Mouse (Mus musculus) CD4-positive, CD25-positive, alpha-beta regulatory T cell, adult 9 weeks (primary cell): ENCODE measurements around the gene Prss48. TPM values are rescaled to one million over a fixed set of nuclear protein-coding genes. Genes with fewer than 3 reads are reported as not detected.

Experiments
- polyA plus RNA-seq: library from polyadenylated mRNA; unstranded; fragments of 100-300 nt; shearing (Covaris generic); gene quantifications from one replicate; pipeline ENCODE4 v1.2.1, GENCODE M21; 2017

Prss48 gene
- polyA plus RNA-seq, result not detected

DNA sequence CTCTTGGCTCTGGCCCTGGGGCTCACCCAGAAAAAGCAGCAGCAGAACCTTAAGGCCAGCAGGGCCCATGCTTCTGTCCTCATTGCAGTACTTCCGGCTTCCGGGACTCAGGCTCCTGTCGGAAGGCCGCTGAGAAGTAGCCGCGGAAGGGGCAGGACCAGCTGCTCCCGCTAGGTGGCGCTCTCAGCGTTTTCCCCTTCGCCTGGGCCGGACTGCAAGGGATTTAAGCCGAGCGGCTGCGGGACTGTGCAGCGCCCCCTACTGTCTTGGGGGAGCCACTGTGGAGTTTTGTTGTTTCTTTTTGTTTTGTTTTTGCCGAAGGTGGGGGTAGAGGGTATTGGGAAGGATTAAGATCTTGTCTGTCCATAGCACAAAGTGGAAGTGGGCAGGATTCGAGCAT lies at the start of gene Prss48:
Gene Prss48 (minus strand): TSS at position 69 of the 400 bp plus-strand sequence.

DNA sequence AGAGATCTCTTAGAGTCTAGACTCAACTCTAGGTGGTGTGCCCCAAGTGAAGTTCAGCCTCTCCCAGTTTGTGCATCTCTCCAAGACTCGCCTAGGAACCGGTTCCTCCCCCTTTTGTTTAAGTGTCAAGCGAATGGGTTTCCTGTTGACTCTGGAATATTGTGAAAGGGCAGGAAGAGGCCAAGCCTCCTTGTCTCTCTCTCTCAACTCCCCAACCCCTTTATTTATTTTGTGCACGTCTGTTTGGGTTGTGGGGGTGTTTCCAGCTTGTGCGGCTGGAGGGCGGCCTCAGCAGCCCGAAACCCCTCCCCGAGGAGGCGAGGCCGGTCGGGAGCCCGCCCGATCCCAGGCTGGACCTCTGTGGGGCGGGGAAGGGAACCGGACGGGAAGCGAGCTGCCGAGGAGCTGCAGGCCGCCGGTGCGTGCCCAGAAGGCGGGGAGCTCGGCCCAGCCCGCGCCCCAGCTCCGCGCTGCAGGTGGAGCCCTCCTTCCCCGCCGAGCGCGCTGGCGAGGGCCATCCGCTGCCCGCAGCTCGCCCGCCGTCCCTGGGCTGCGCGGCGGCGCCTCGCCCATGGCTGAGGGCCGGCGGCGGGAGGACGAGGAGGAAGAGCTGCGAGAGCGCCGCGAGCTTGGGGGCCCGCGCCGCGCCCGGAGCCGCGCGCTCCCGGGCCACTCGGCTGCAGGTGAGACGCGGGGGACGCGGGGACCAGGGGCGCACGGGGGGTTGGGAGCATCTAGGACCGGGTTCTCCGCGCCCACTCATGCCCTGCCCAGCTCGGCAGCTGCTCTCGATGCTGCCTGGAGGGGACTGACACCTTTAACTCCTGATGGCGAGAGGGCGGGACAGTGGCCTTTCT lies 31.3 kb downstream of the Prss48 start, which contains the start of gene Sh3d19:
Gene Sh3d19 (plus strand): TSS at position 368 of the 857 bp plus-strand sequence.

Other genes with a start within 250 kb of the Prss48 start
- 9.2 TPM for gene Fam160a1, start 185.2 kb downstream of the Prss48 start, polyA plus RNA-seq
- 2.1 TPM for gene Glt28d2, start 115.0 kb downstream of the Prss48 start, polyA plus RNA-seq
- 9.8 TPM for gene Gm37240, start 115.0 kb downstream of the Prss48 start, polyA plus RNA-seq
- gene Sh3d19, start 31.4 kb downstream of the Prss48 start, polyA plus RNA-seq, result 4.1 TPM
- gene Rps3a1, start 140.2 kb upstream of the Prss48 start, polyA plus RNA-seq, result 2,350 TPM
- 24.7 TPM for gene Lrba, start 222.2 kb upstream of the Prss48 start, polyA plus RNA-seq